Mouse (Mus musculus) mammary gland, adult 2 months (tissue): Measurements from ENCODE around the gene Nenf. TPM values are rescaled to one million over a fixed set of nuclear protein-coding genes. Genes with fewer than 3 reads are reported as not detected.

Experiments used
- polyA plus RNA-seq: library from polyadenylated mRNA; depleted of rRNA; stranded (reverse); fragments of >200 nt; gene quantifications from 2 replicates; pipeline ENCODE4 v1.2.3, GENCODE M21; 2012; ENCODE audit warnings: low replicate concordance; rRNA removed

The Nenf gene
- 129 and 158 TPM in 2 replicates for polyA plus RNA-seq

DNA sequence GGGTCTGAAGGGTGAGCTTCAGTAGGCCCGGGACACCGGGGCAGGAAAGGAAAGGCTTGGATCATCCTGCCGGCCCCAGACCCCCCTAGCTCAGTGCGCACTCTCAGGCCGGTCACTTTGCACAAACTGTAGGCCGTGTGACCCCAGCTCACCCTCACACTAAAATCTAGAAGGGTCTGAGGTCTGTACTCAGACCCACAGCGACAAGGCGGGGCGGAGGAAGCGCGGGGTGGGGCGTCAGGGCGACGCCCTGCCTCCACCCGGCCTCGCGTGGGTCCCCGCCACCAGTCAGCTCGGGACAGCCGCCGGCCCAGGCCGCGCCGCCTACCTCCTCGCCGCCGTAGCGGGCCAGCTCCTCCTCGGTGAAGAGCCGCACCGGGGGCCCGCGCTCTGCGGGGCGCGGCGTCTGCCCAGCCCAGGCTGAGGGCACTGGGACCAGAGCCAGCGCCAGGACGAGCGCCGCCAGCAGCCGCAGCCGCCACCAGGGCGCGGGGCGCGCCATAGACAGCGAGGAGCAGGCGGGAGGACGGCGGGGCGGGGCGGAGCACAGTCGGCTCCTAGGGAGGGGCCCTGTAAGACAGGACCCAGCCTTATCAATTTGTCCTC lies at the start of gene Nenf:
Gene Nenf, minus strand, starts transcription at position 604 of the 606 bp plus-strand sequence.

DNA sequence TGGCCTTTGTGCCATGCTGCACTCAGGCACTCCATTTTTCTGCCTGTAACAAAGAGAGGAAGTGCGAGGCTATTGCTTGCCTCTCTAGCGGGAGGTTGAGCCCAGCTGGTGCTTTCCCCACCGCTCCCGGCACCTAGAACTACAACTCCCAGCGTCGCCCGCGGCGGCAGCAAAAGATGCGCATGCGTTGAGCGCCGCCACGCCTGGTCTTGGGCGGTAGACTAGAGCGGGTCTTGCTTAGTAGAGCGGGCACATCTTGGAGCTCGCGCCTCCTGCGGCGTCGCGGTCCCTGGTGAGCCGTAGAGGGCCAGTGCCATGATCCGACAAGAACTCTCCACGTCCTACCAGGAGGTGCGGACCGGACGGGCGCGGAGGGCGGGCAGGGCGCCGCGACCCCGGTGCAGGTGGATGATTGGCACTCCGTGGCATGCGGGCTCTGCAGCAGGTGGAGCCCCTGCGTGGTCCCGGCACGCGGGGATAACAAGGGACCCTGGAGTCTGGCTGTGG lies 7.8 kb upstream of the Nenf start, which contains the start of gene Tmem206:
Gene Tmem206, plus strand, starts transcription at position 187 of the 507 bp plus-strand sequence.

Other genes with a start within 250 kb of the Nenf start
- gene Batf3, start 220.3 kb downstream of the Nenf start, polyA plus RNA-seq = 16.2 and 28.0 TPM in 2 replicates
- not detected in 2 replicates for gene Fam71a, start 153.4 kb downstream of the Nenf start, polyA plus RNA-seq
- 6.8 and 7.7 TPM in 2 replicates for gene Atf3, start 100.2 kb downstream of the Nenf start, polyA plus RNA-seq
- gene Tmem206, start 7.7 kb upstream of the Nenf start, polyA plus RNA-seq = 7.1 and 7.4 TPM in 2 replicates
- gene Ppp2r5a, start 85.1 kb upstream of the Nenf start, polyA plus RNA-seq = 212 and 279 TPM in 2 replicates